Mouse (Mus musculus): ENCODE measurements at regions not wholly inside any gene's neighbourhood (a gene's known extent, or its start where the extent isn't known, plus 50 kb on each side); places are given as distances from the start of the nearest gene placed in this dataset.
A peak's percentile ranks its signal among the peaks of the same experiment; 100 is the strongest.

- intact Hi-C loops (cut with DNase I) = no loop called here
- Histone ChIP-seq H3K36me3 (ENCODE audit: control insufficient read depth, insufficient read depth, low read length) (no peaks in the 10 kb centered on the region), H3K79me2 (replicated peaks; ENCODE audit: control insufficient read depth, insufficient read depth, low read length) (no peaks in the 10 kb centered on the region), H3K4me1 (ENCODE audit: control insufficient read depth, insufficient read depth, low read length) (no peaks in the 10 kb centered on the region), H3K4me3 (no peak overlapping the region), H3K9ac (ENCODE audit: low read depth, low read length) (no peak overlapping the region), H3K27ac (no peak overlapping the region), H3K27me3 (ENCODE audit: control insufficient read depth, insufficient read depth, low read length) (no peaks in the 10 kb centered on the region)
- whole genome bisulfite sequencing = 3% methylated on average over 1 of the region's 1 CpGs
- no peak for DNase-seq
- no peak for TF ChIP-seq POLR2A (IDR thresholded peaks at IDR 0.05; ENCODE audit: insufficient read depth, low read depth, low read length)
- peak; percentile 80 for TF ChIP-seq CTCF (IDR thresholded peaks at IDR 0.05)
Measured at GRCm38 (mm10) chr12:64829662-64830249, 88.0 kb upstream of the Gm527 start.

- no peak overlapping the region for H3K9ac ChIP-seq (ENCODE audit: low read depth, low read length)
- intact Hi-C loops (cut with DNase I) = no loop called here
- no peaks in the 10 kb centered on the region for H3K27me3 ChIP-seq (ENCODE audit: control insufficient read depth, insufficient read depth, low read length)
- no peaks in the 10 kb centered on the region for H3K4me1 ChIP-seq (ENCODE audit: control insufficient read depth, insufficient read depth, low read length)
- no peak overlapping the region for H3K27ac ChIP-seq
- no peak overlapping the region for H3K4me3 ChIP-seq
- 57% methylated on average over 9 of the region's 9 CpGs for WGBS
- H3K79me2 ChIP-seq (replicated peaks; ENCODE audit: control insufficient read depth, insufficient read depth, low read length) = no peaks in the 10 kb centered on the region
- no peak for DNase-seq
- no peaks in the 10 kb centered on the region for H3K36me3 ChIP-seq (ENCODE audit: control insufficient read depth, insufficient read depth, low read length)
- no peak for TF ChIP-seq EP300 (IDR thresholded peaks at IDR 0.05; ENCODE audit: insufficient read depth, low read depth, low read length)
- TF ChIP-seq CTCF (IDR thresholded peaks at IDR 0.05) = no peak
- TF ChIP-seq POLR2A (IDR thresholded peaks at IDR 0.05; ENCODE audit: insufficient read depth, low read depth, low read length) = no peak
Measured at GRCm38 (mm10) chr12:64832313-64833151, 85.2 kb upstream of the Gm527 start.

GRCm38 (mm10) chr12:64857709-64858108 lies 60.0 kb upstream of the Gm527 start:
- no peak for DNase-seq
- H3K9ac ChIP-seq (ENCODE audit: low read depth, low read length) = no peak overlapping the region
- no peaks in the 10 kb centered on the region for H3K27me3 ChIP-seq (ENCODE audit: control insufficient read depth, insufficient read depth, low read length)
- H3K4me3 ChIP-seq = no peak overlapping the region
- TF ChIP-seq CTCF (IDR thresholded peaks at IDR 0.05) (no peak), POLR2A (IDR thresholded peaks at IDR 0.05; ENCODE audit: insufficient read depth, low read depth, low read length) (no peak), EP300 (IDR thresholded peaks at IDR 0.05; ENCODE audit: insufficient read depth, low read depth, low read length) (no peak)
- no peaks in the 10 kb centered on the region for H3K4me1 ChIP-seq (ENCODE audit: control insufficient read depth, insufficient read depth, low read length)
- no peaks in the 10 kb centered on the region for H3K79me2 ChIP-seq (replicated peaks; ENCODE audit: control insufficient read depth, insufficient read depth, low read length)
- intact Hi-C loops (cut with DNase I) = no loop called here
- no peaks in the 10 kb centered on the region for H3K36me3 ChIP-seq (ENCODE audit: control insufficient read depth, insufficient read depth, low read length)
- H3K27ac ChIP-seq = no peak overlapping the region
